Mouse (Mus musculus) intestine, embryonic 16.5 days (tissue): ENCODE measurements at regions not wholly inside any gene's neighbourhood (a gene's known extent, or its start where the extent isn't known, plus 50 kb on each side); places are given as distances from the start of the nearest gene placed in this dataset.
"Not testable (repeated sequence)": the region's sequence is repeated elsewhere in the genome, so short reads cannot be mapped to it uniquely, and the experiment has no call there.

ENCODE experiments used
- ATAC-seq: fragments of 200-750 bp; cut with Nextera tagmentation; 2 replicates; pipeline ENCODE4 v1.8.0; 2017; ENCODE audit warnings: moderate TSS enrichment, moderate library complexity
- H3K27ac ChIP-seq: fragments of 300-500 bp; sonication (generic); 2 replicates; pipeline ENCODE4 v1.5.1; 2014; ENCODE audit warnings: mild to moderate bottlenecking, low read length
- H3K27me3 ChIP-seq: fragments of 300-500 bp; sonication (generic); replicated peaks from 2 replicates; pipeline ENCODE4 v1.6.1; 2014; ENCODE audit warnings: low read length, control low read depth, mixed read lengths; ENCODE audit not compliant: control insufficient read depth, insufficient read depth
- H3K36me3 ChIP-seq: fragments of 300-500 bp; sonication (generic); 2 replicates; pipeline ENCODE4 v1.6.1; 2014; ENCODE audit warnings: low read length, control low read depth; ENCODE audit not compliant: control insufficient read depth, insufficient read depth
- H3K4me1 ChIP-seq: fragments of 300-500 bp; sonication (generic); 2 replicates; pipeline ENCODE4 v1.6.1; 2014; ENCODE audit warnings: low read length, control low read depth, mixed read lengths; ENCODE audit not compliant: control insufficient read depth, insufficient read depth
- H3K4me2 ChIP-seq: fragments of 300-500 bp; sonication (generic); 2 replicates; pipeline ENCODE4 v1.6.1; 2014; ENCODE audit warnings: low read depth, low read length, control low read depth
- H3K4me3 ChIP-seq: fragments of 300-500 bp; sonication (generic); 2 replicates; pipeline ENCODE4 v1.5.1; 2014; ENCODE audit warnings: mild to moderate bottlenecking, low read length
- H3K9ac ChIP-seq: fragments of 300-500 bp; sonication (generic); 2 replicates; pipeline ENCODE4 v1.6.1; 2014; ENCODE audit warnings: low read depth, low read length
- H3K9me3 ChIP-seq: fragments of 300-500 bp; sonication (generic); 2 replicates; pipeline ENCODE4 v1.6.1; 2016; ENCODE audit warnings: low read length, control low read depth; ENCODE audit not compliant: control insufficient read depth
- WGBS: fragments of 180-500 bp; shearing (Covaris S2); extraction: QIAGEN DNeasy Blood & Tissue Kit; methylation state at CpG from one replicate; pipeline ENCODE4 v1.1.7; 2014; 5-methylcytosine and 5-hydroxymethylcytosine counted together

DNA sequence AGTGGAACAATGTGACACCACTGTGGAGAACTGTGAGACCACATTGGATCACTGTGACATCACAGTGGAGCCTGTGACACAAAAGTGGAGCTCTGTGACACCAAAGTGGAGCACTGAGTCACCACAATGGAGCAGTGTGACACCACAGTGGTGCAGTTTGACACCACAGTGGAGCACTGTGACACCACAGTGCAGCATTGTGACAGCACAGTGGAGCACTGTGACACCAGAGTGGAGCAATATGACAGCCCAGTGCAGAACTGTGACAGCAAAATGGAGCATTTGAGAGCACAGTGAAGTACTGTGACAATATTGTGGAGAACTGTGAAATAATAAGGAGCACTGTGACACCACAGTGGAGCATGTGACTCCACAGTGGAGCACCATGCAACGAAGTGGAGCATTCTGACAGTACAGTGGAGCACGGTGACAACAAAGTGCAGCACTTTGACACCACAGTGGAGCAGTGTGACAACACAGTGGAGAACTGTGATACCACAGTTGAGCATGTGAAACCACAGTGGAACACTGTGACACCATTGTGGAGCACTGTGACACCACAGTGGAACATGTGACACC lies 105.0 kb upstream of the Vmn1r2 start:
- Histone ChIP-seq H3K4me3 (no peak overlapping the region), H3K27me3 (no peaks in the 10 kb centered on the region), H3K9ac (no peak overlapping the region), H3K4me1 (no peaks in the 10 kb centered on the region), H3K27ac (no peak overlapping the region), H3K36me3 (no peaks in the 10 kb centered on the region), H3K9me3 (peaks cover 54% of the 10 kb centered on the region), H3K4me2 (no peak overlapping the region)
- WGBS, result 71% methylated on average over 2 of the region's 2 CpGs
- ATAC-seq, result no peak

DNA sequence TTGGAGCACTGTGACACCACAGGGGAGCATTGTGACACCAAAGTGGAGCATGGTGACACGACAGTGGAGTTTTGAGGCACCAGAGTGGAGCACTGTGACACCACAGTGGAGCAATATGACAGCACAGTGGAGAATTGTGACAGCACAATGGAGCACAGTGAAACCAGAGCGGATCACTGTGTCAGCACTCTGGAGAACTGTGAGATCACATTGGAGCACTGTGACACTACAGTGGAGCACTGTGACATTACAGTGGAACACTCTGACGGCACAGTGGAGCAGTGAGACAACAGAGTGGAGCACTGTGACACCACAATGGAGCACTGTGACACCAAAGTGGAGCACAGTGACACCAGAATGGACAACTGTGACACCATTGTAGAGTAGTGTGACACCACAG lies 103.2 kb upstream of the Vmn1r2 start:
- Histone ChIP-seq H3K27me3 (no peaks in the 10 kb centered on the region), H3K9me3 (peaks cover 64% of the 10 kb centered on the region), H3K4me1 (no peaks in the 10 kb centered on the region), H3K36me3 (no peaks in the 10 kb centered on the region), H3K27ac (no peak overlapping the region), H3K4me2 (no peak overlapping the region), H3K4me3 (no peak overlapping the region), H3K9ac (no peak overlapping the region)
- WGBS, result 48% methylated on average over 3 of the region's 3 CpGs
- ATAC-seq, result no peak

- Histone ChIP-seq H3K27ac (no peak overlapping the region), H3K9me3 (peaks cover 64% of the 10 kb centered on the region)
- WGBS, result 40% methylated on average over 3 of the region's 3 CpGs
Measured at GRCm38 (mm10) chr4:3064571-3064970, 102.5 kb upstream of the Vmn1r2 start.

GRCm38 (mm10) chr4:3065335-3065734 lies 101.8 kb upstream of the Vmn1r2 start:
- H3K9me3 ChIP-seq, result peaks cover 65% of the 10 kb centered on the region
- H3K36me3 ChIP-seq, H3K4me3 ChIP-seq, H3K27ac ChIP-seq, H3K9ac ChIP-seq, H3K27me3 ChIP-seq, ATAC-seq, H3K4me2 ChIP-seq, H3K4me1 ChIP-seq: not testable (repeated sequence)
- WGBS, result 74% methylated on average over 3 of the region's 3 CpGs

More at GRCm38 (mm10) chr4:3064571-3064970, 102.5 kb upstream of the Vmn1r2 start:
- Histone ChIP-seq H3K36me3 (no peaks in the 10 kb centered on the region), H3K4me2 (no peak overlapping the region), H3K9ac (no peak overlapping the region), H3K27me3 (no peaks in the 10 kb centered on the region), H3K4me3 (no peak overlapping the region), H3K4me1 (no peaks in the 10 kb centered on the region)
- ATAC-seq, result no peak

GRCm38 (mm10) chr4:3066051-3066736 lies 100.9 kb upstream of the Vmn1r2 start:
- H3K4me1 ChIP-seq, result no peaks in the 10 kb centered on the region
- WGBS, result 81% methylated on average over 5 of the region's 5 CpGs
- no peaks in the 10 kb centered on the region for H3K27me3 ChIP-seq
- no peak for ATAC-seq
- no peak overlapping the region for H3K27ac ChIP-seq
- H3K36me3 ChIP-seq, result no peaks in the 10 kb centered on the region
- no peak overlapping the region for H3K9ac ChIP-seq
- H3K4me3 ChIP-seq, result no peak overlapping the region
- H3K4me2 ChIP-seq, result no peak overlapping the region
- H3K9me3 ChIP-seq, result peaks cover 65% of the 10 kb centered on the region

- Histone ChIP-seq H3K27me3 (no peaks in the 10 kb centered on the region), H3K9ac (no peak overlapping the region), H3K9me3 (peaks cover 58% of the 10 kb centered on the region), H3K27ac (no peak overlapping the region), H3K4me1 (no peaks in the 10 kb centered on the region), H3K4me2 (no peak overlapping the region), H3K36me3 (no peaks in the 10 kb centered on the region), H3K4me3 (no peak overlapping the region)
- WGBS, result 55% methylated on average over 2 of the region's 2 CpGs
- peak; percentile 4; the same call in 1 of the 2 replicates for ATAC-seq
Measured at GRCm38 (mm10) chr4:3067265-3067664, 99.9 kb upstream of the Vmn1r2 start.

DNA sequence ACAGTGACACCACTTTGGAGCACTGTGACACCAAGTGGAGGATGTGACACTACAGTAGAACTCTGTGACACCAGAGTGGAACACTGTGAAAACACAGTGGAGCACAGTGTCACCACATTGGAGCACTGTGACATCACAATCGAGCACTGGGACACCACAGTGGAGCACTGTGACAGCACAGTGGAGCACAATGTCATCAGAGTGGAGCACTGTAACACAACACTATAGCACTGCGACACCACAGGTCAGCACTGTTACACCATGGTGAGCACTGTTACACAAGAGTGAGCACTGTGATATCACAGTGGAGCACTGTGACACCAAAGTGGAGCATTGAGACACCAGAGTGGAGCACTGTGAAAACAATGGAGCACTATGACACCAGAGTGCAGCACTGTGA lies 99.5 kb upstream of the Vmn1r2 start:
- Histone ChIP-seq H3K4me1 (no peaks in the 10 kb centered on the region), H3K4me3 (no peak overlapping the region), H3K9me3 (peaks cover 58% of the 10 kb centered on the region), H3K27me3 (no peaks in the 10 kb centered on the region), H3K36me3 (no peaks in the 10 kb centered on the region), H3K27ac (no peak overlapping the region), H3K9ac (no peak overlapping the region), H3K4me2 (no peak overlapping the region)
- ATAC-seq, result peak; percentile 57
- 37% methylated on average over 2 of the region's 2 CpGs for WGBS

DNA sequence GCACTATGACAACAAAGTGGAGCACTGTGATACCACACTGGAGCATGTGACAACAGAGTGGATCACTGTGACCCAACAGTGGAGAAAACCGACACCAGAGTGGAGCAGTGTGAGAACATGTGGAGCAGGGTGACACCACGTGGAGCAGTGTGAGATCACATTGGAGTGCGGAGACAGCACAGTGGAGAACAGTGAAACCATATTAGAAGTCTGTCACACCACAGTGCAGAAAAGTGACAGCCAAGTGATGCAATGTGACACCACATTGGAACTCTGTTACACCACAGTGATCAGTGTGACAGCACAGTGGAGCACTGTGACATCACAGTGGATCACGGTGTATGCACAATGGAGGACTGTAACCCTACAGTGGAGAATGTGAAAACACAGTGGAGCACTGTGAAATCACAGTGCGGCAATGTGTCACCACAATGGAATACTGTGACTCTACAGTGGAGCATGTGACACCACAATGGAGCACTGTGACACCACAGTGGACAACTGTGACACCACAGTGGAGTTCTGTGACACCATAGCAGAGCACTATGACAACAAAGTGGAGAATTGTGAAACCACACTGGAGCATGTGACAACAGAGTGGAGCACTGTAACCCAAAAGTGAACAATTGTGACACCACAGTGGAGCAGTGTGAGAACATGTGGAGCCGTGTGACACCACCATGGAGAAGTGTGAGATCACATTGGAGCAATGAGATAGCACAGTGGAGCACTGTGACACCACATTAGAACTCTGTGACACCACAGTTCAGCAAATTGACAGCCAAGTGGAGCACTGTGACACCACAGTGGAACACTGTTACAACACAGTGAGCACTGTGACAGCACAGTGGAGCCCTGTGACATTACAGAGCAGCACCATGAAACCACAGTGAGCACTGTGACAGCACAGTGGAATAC lies 98.6 kb upstream of the Vmn1r2 start:
- Histone ChIP-seq H3K9ac (no peak overlapping the region), H3K4me2 (no peak overlapping the region), H3K9me3 (peaks cover 54% of the 10 kb centered on the region), H3K4me1 (no peaks in the 10 kb centered on the region), H3K27ac (no peak overlapping the region), H3K27me3 (no peaks in the 10 kb centered on the region), H3K36me3 (no peaks in the 10 kb centered on the region), H3K4me3 (no peak overlapping the region)
- WGBS, result 81% methylated on average over 6 of the region's 6 CpGs
- 0 out of 2 replicates have a peak, but pooled peaks have one; percentile 19 for ATAC-seq

GRCm38 (mm10) chr4:3069341-3069740 lies 97.8 kb upstream of the Vmn1r2 start:
- Histone ChIP-seq H3K4me2 (no peak overlapping the region), H3K27me3 (no peaks in the 10 kb centered on the region), H3K9ac (no peak overlapping the region), H3K36me3 (no peaks in the 10 kb centered on the region), H3K27ac (no peak overlapping the region), H3K4me3 (no peak overlapping the region), H3K4me1 (no peaks in the 10 kb centered on the region), H3K9me3 (peaks cover 46% of the 10 kb centered on the region)
- ATAC-seq, result 0 out of 2 replicates have a peak, but pooled peaks have one; percentile 39
- WGBS, result 67% methylated on average over 1 of the region's 1 CpGs
